Mouse (Mus musculus) MEL (cell line): ENCODE measurements around the gene Slc6a3. TPM values are rescaled to one million over a fixed set of nuclear protein-coding genes. Genes with fewer than 3 reads are reported as not detected.

Experiments
- DNase-seq: peaks from one replicate; pipeline ENCODE4 v3.0.0; 2011; ENCODE audit warnings: low read depth, low spot score
- H3K27ac ChIP-seq: 2 replicates; pipeline ENCODE4 v1.5.1; 2012; ENCODE audit warnings: low read depth, mild to moderate bottlenecking, control low read depth, low read length, moderate library complexity; ENCODE audit not compliant: control insufficient read depth
- H3K27me3 ChIP-seq, 2 experiments: fragments of 150-350 bp in 1 of 2; sonication (generic) in 1 of 2; 2 replicates each; pipeline ENCODE4 v1.6.1; 2012; ENCODE audit warnings: low read length in 2 of 2, mild to moderate bottlenecking in 2 of 2, improper control_type of control experiment in 1 of 2, moderate library complexity in 1 of 2; ENCODE audit not compliant: insufficient read depth in 2 of 2, control insufficient read depth in 1 of 2
- H3K36me3 ChIP-seq, 2 experiments: 2 replicates each; pipeline ENCODE4 v1.6.1; 2012 to 2014; ENCODE audit warnings: low read length in 2 of 2, improper control_type of control experiment in 1 of 2, inconsistent platforms in 1 of 2, mild to moderate bottlenecking in 1 of 2; ENCODE audit not compliant: insufficient read depth in 2 of 2, control insufficient read depth in 1 of 2
- H3K4me1 ChIP-seq, 2 experiments: fragments of 150-350 bp in 1 of 2; sonication (generic) in 1 of 2; 2 replicates each; pipeline ENCODE4 v1.6.1; 2012; ENCODE audit warnings: low read length in 2 of 2, improper control_type of control experiment in 1 of 2, mild to moderate bottlenecking in 1 of 2; ENCODE audit not compliant: insufficient read depth in 2 of 2, control insufficient read depth in 1 of 2
- H3K4me3 ChIP-seq, 2 experiments: fragments of 150-350 bp in 1 of 2; sonication (generic) in 1 of 2; 2 replicates each; pipeline ENCODE4 v1.5.1; 2012; ENCODE audit warnings: low read depth in 2 of 2, low read length in 2 of 2, mild to moderate bottlenecking in 2 of 2, moderate library complexity in 2 of 2, control low read depth in 1 of 2, improper control_type of control experiment in 1 of 2; ENCODE audit not compliant: control insufficient read depth in 1 of 2, insufficient read depth in 1 of 2
- H3K79me2 ChIP-seq: 2 replicates; pipeline ENCODE4 v1.6.1; 2012; ENCODE audit warnings: mild to moderate bottlenecking, low read length, moderate library complexity; ENCODE audit not compliant: control insufficient read depth, poor library complexity, insufficient read depth
- H3K9ac ChIP-seq: 2 replicates; pipeline ENCODE4 v1.6.1; 2012; ENCODE audit warnings: low read depth, mild to moderate bottlenecking, control low read depth, low read length, moderate library complexity; ENCODE audit not compliant: control insufficient read depth, poor library complexity, severe bottlenecking
- H3K9me3 ChIP-seq: fragments of 150-350 bp; sonication (generic); replicated peaks from 2 replicates; pipeline ENCODE4 v1.6.1; 2012; ENCODE audit warnings: mild to moderate bottlenecking, low read length, improper control_type of control experiment, moderate library complexity; ENCODE audit not compliant: insufficient read depth
- CHD2 ChIP-seq: IDR thresholded peaks from 2 replicates; pipeline ENCODE4 v1.6.1; 2011; ENCODE audit warnings: low read length, improper control_type of control experiment
- CTCF ChIP-seq, 3 experiments: IDR thresholded peaks in 2 of 3; conservative IDR thresholded peaks in 1 of 3; 2 replicates each; pipeline ENCODE4 v1.5.1; 2011 to 2012; ENCODE audit warnings: low read length in 3 of 3, low read depth in 2 of 3, mild to moderate bottlenecking in 2 of 3, improper control_type of control experiment in 1 of 3, inconsistent platforms in 1 of 3, mixed read lengths in 1 of 3, moderate library complexity in 1 of 3; ENCODE audit not compliant: control insufficient read depth in 1 of 3, insufficient read depth in 1 of 3, poor library complexity in 1 of 3, severe bottlenecking in 1 of 3
- ELF1 ChIP-seq: IDR thresholded peaks from 2 replicates; pipeline ENCODE4 v1.6.1; 2014; ENCODE audit warnings: low read depth, mild to moderate bottlenecking, inconsistent platforms, low read length, improper control_type of control experiment, moderate library complexity
- EP300 ChIP-seq, 2 experiments: IDR thresholded peaks; 2 replicates each; pipeline ENCODE4 v1.6.1; 2011; ENCODE audit warnings: improper control_type of control experiment in 2 of 2, low read length in 2 of 2, low read depth in 1 of 2, mild to moderate bottlenecking in 1 of 2
- GABPA ChIP-seq: IDR thresholded peaks from 2 replicates; pipeline ENCODE4 v1.6.1; 2012; ENCODE audit warnings: low read depth, mild to moderate bottlenecking, inconsistent platforms, low read length, improper control_type of control experiment, moderate library complexity
- GATA1 ChIP-seq: IDR thresholded peaks from 2 replicates; pipeline ENCODE4 v1.6.1; 2011; ENCODE audit warnings: low read depth, low read length, improper control_type of control experiment
- HCFC1 ChIP-seq: IDR thresholded peaks from 2 replicates; pipeline ENCODE4 v1.6.1; 2012; ENCODE audit warnings: low read depth, mild to moderate bottlenecking, inconsistent platforms, low read length, improper control_type of control experiment, moderate library complexity
- JUND ChIP-seq: IDR thresholded peaks from 2 replicates; pipeline ENCODE4 v1.6.1; 2011; ENCODE audit warnings: low read depth, mild to moderate bottlenecking, improper control_type of control experiment, low read length
- MAFK ChIP-seq: IDR thresholded peaks from 2 replicates; pipeline ENCODE4 v1.6.1; 2011; ENCODE audit warnings: low read depth, mild to moderate bottlenecking, low read length, improper control_type of control experiment, borderline replicate concordance
- MAX ChIP-seq: IDR thresholded peaks from 2 replicates; pipeline ENCODE4 v1.6.1; 2011; ENCODE audit warnings: low read length, improper control_type of control experiment
- MAZ ChIP-seq: IDR thresholded peaks from 2 replicates; pipeline ENCODE4 v1.6.1; 2012; ENCODE audit warnings: low read depth, mild to moderate bottlenecking, inconsistent platforms, low read length, improper control_type of control experiment
- MEF2A ChIP-seq: IDR thresholded peaks from 2 replicates; pipeline ENCODE4 v1.6.1; 2014; ENCODE audit warnings: low read depth, mild to moderate bottlenecking, inconsistent platforms, low read length, improper control_type of control experiment; ENCODE audit not compliant: poor library complexity, insufficient replicate concordance, severe bottlenecking; ENCODE audit errors: extremely low read depth
- MXI1 ChIP-seq: IDR thresholded peaks from 2 replicates; pipeline ENCODE4 v1.6.1; 2011; ENCODE audit warnings: mild to moderate bottlenecking, low read depth, low read length, improper control_type of control experiment
- MYC ChIP-seq: IDR thresholded peaks from 2 replicates; pipeline ENCODE4 v1.6.1; 2011; ENCODE audit warnings: low read depth, mild to moderate bottlenecking, low read length, improper control_type of control experiment, moderate library complexity
- NRF1 ChIP-seq: IDR thresholded peaks from 2 replicates; pipeline ENCODE4 v1.6.1; 2014; ENCODE audit warnings: low read depth, mild to moderate bottlenecking, inconsistent platforms, low read length, improper control_type of control experiment, moderate library complexity; ENCODE audit not compliant: poor library complexity, insufficient read depth, severe bottlenecking
- POLR2A ChIP-seq, 2 experiments: IDR thresholded peaks; 2 replicates each; pipeline ENCODE4 v1.6.1; 2011 to 2012; ENCODE audit warnings: low read length in 2 of 2, mild to moderate bottlenecking in 2 of 2, control low read depth in 1 of 2, improper control_type of control experiment in 1 of 2, low read depth in 1 of 2, moderate library complexity in 1 of 2; ENCODE audit not compliant: control insufficient read depth in 1 of 2, insufficient read depth in 1 of 2, poor library complexity in 1 of 2
- POLR2AphosphoS5 ChIP-seq: IDR thresholded peaks from 2 replicates; pipeline ENCODE4 v1.6.1; 2012; ENCODE audit warnings: low read depth, borderline replicate concordance, mild to moderate bottlenecking, inconsistent platforms, low read length, moderate library complexity, mixed read lengths
- RCOR1 ChIP-seq: IDR thresholded peaks from 2 replicates; pipeline ENCODE4 v1.6.1; 2012; ENCODE audit warnings: low read depth, mild to moderate bottlenecking, inconsistent platforms, low read length, improper control_type of control experiment
- TAL1 ChIP-seq: IDR thresholded peaks from 2 replicates; pipeline ENCODE4 v1.6.1; 2012; ENCODE audit warnings: mild to moderate bottlenecking, inconsistent platforms, low read length, moderate library complexity, mixed read lengths
- TCF12 ChIP-seq: IDR thresholded peaks from 2 replicates; pipeline ENCODE4 v1.6.1; 2014; ENCODE audit warnings: low read depth, mild to moderate bottlenecking, inconsistent platforms, low read length, improper control_type of control experiment, moderate library complexity
- USF1 ChIP-seq: IDR thresholded peaks from 2 replicates; pipeline ENCODE4 v1.6.1; 2014; ENCODE audit warnings: low read depth, mild to moderate bottlenecking, inconsistent platforms, low read length, improper control_type of control experiment, moderate library complexity
- USF2 ChIP-seq, 2 experiments: IDR thresholded peaks; 2 replicates each; pipeline ENCODE4 v1.6.1; 2011 to 2012; ENCODE audit warnings: improper control_type of control experiment in 2 of 2, low read length in 2 of 2, borderline replicate concordance in 1 of 2, inconsistent platforms in 1 of 2, low read depth in 1 of 2, mild to moderate bottlenecking in 1 of 2; ENCODE audit not compliant: insufficient read depth in 1 of 2
- ZC3H11A ChIP-seq: IDR thresholded peaks from 2 replicates; pipeline ENCODE4 v1.6.1; 2012; ENCODE audit warnings: low read depth, mild to moderate bottlenecking, inconsistent platforms, low read length, improper control_type of control experiment
- polyA plus RNA-seq, 2 experiments: library from polyadenylated mRNA; stranded (reverse) in 1 of 2; unstranded in 1 of 2; fragments of >175 nt in 1 of 2; fragments of >200 nt in 1 of 2; gene quantifications; 2 replicates each; pipeline versions ENCODE4 v1.2.1 to v1.2.4; 2012; ENCODE audit warnings: low replicate concordance in 2 of 2, low read depth in 1 of 2; ENCODE audit not compliant: insufficient read length in 2 of 2, insufficient read depth in 1 of 2, missing spikeins in 1 of 2
- total RNA-seq: library from RNA; depleted of rRNA; stranded (reverse); fragments of 300-350 nt; gene quantifications from 2 replicates; pipeline ENCODE4 v1.2.3, GENCODE M21; 2012

Gene Slc6a3
- total and polyA plus RNA-seq, 3 experiments: 0.08 to 0.10 TPM; not detected in 1

DNA sequence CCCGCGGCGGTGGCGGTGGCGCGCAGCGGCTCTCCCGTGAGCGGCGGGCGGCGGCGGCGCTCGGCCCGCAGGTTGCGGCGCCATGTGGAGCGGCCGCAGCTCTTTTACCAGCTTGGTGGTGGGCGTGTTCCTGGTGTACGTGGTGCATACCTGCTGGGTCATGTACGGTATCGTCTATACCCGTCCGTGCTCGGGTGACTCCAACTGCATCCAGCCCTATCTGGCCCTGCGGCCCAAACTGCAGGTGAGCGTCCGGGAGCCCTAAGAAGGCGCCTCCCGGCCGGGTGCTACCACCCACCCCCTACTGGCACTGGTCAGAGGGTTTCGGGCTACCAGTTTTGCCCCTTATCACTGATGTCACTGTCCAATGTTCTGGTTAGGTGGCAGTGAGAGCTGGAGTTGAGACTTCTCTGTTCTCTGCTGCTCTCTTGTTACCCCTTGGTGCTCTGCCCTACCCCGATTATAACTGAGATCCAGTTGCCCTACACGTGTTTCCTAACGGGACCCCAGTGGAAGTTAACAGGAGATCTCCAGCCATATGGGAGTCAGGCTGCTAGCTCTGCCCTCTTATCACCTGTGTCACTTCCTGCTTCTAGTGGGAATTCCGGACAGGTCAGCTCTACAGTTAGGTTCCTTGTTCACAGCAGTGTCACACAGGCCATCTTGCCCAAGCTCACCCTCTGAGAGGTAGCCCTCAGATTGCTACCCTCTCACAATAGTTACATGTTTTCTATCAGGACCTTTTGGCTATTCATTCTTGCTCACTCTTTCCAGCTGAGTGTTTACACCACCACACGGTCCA lies 67.8 kb downstream of the Slc6a3 start:
- peak; percentile 22; the same call in 1 of the 2 replicates for TF ChIP-seq ELF1
- TF ChIP-seq TCF12: no peak
- no peak for TF ChIP-seq NRF1
- no peak for TF ChIP-seq CTCF (IDR thresholded peaks at IDR 0.05 in 2 of 3, conservative IDR thresholded peaks at IDR 0.05 in 1 of 3; ENCODE audit: control insufficient read depth in 1 of 3, insufficient read depth in 1 of 3, low read depth in 2 of 3, low read length in 3 of 3, poor library complexity in 1 of 3, severe bottlenecking in 1 of 3)
- no peak for TF ChIP-seq USF1
- peak; percentile 81 for TF ChIP-seq MYC
- TF ChIP-seq EP300 (IDR thresholded peaks at IDR 0.05; ENCODE audit: low read depth in 1 of 2, low read length in 2 of 2): no peak; a peak in 1 of 4 replicates
- no peak for TF ChIP-seq RCOR1
- no peak for TF ChIP-seq ZC3H11A
- TF ChIP-seq JUND: no peak
- no peak for TF ChIP-seq TAL1
- TF ChIP-seq GATA1: 0 out of 2 replicates have a peak, but pooled peaks have one; percentile 8
- TF ChIP-seq MAZ: no peak
- TF ChIP-seq HCFC1: no peak; the same call in 1 of the 2 replicates
- TF ChIP-seq MEF2A: no peak
- TF ChIP-seq USF2 (IDR thresholded peaks at IDR 0.05; ENCODE audit: borderline replicate concordance in 1 of 2, insufficient read depth in 1 of 2, low read depth in 1 of 2, low read length in 2 of 2): no peak
- no peak; a peak in 2 of 4 replicates for TF ChIP-seq POLR2A (IDR thresholded peaks at IDR 0.05; ENCODE audit: control insufficient read depth in 1 of 2, insufficient read depth in 1 of 2, low read depth in 1 of 2, low read length in 2 of 2, poor library complexity in 1 of 2)
- TF ChIP-seq CHD2: no peak
- TF ChIP-seq MAX: peak; percentile 37; the same call in 1 of the 2 replicates
- no peak for TF ChIP-seq GABPA
- no peak for TF ChIP-seq MAFK
- TF ChIP-seq POLR2AphosphoS5: no peak
- peak; percentile 21 for TF ChIP-seq MXI1
- TF ChIP-seq, all 39 proteins: peak for 5
- peak overlapping the region; percentile 45 for H3K27ac ChIP-seq
- peak overlapping the region; percentile 93 to 96 for H3K4me3 ChIP-seq
- H3K79me2 ChIP-seq: peaks cover 23% of the 10 kb centered on the region
- H3K9ac ChIP-seq: peak overlapping the region; percentile 86
- H3K27me3 ChIP-seq: no peaks in the 10 kb centered on the region
- DNase-seq: peak; percentile 52
- peaks cover 0 to 13% of the 10 kb centered on the region in 2 experiments; a peak in 2 of 4 replicates for H3K4me1 ChIP-seq
- H3K36me3 ChIP-seq: peaks cover 4 to 8% of the 10 kb centered on the region in 2 experiments
- no peaks in the 10 kb centered on the region for H3K9me3 ChIP-seq
